Mouse (Mus musculus): ENCODE measurements around the gene Nckipsd. TPM values are rescaled to one million over a fixed set of nuclear protein-coding genes. Genes with fewer than 3 reads are reported as not detected.

Gene Nckipsd
- total RNA-seq, 4 experiments from 2014 or later, result 56.8 to 65.8 (median 59.9) TPM

DNA sequence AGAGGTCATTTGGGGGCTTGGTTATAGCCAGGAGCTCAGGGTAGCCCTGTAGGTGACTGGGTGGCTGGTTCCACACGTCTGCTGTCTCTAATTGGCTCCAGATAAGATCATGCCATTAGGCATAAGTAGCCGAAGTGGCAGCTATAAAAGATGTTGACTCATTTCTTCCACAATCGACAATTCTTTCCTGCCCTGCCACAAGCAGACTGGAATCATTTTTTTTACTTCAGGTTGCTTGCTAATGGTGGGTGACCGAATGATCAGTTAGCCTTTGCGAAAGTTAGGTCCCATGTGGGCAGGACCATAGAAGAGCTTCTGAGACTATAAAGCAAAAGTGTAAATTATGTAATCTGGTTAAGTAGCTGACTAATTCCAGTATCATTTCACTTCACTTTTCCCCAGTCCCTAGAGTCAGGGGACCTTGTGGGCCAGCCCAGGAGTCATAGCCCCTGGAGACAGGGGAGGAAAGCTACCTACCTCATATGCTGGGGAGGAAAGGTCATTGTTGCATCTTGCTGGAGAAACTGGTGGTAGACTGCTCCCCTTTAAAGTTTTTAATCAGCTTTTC, 9.6 kb upstream of the Nckipsd start:
- no peak for DNase-seq (ENCODE audit: low spot score in 2 of 2)

DNA sequence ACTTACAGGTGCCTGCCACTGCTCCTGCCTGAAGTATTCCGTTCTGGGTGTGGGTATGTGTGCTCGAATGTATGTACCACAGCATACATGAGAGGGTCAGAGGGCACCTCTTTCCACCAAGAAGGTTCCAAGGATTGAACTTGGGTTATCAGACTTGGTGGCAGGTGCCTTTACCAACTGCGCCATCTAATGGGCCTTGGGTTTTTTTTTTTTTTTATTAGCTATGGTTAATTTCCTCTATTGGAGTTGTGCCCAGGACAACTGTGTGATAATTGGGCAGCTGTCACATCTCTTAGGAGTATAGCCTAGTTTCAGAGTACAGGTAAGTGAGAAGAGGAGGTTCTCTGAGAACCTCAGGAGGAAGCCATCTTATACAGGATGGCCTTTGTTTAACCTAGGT, 8.6 kb upstream of the Nckipsd start:
- no peak for DNase-seq (ENCODE audit: low spot score in 2 of 2)

DNA sequence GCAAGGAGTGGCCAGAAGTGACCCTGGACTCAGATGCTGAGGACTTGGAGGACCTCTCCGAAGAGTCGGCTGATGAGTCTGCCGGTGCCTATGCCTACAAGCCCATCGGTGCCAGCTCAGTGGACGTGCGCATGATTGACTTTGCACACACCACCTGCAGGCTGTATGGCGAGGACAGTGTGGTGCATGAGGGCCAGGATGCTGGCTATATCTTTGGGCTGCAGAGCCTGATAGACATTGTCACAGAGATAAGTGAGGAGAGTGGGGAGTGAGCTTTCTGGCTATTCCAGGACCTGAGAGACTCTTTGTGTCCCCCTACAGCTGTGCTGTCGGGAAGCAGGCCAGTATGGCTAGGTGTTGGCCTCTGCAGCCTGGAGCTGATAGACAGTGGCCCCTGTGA, 2.4 kb upstream of the Nckipsd start:
- no peak for DNase-seq (ENCODE audit: low spot score in 2 of 2)

DNA sequence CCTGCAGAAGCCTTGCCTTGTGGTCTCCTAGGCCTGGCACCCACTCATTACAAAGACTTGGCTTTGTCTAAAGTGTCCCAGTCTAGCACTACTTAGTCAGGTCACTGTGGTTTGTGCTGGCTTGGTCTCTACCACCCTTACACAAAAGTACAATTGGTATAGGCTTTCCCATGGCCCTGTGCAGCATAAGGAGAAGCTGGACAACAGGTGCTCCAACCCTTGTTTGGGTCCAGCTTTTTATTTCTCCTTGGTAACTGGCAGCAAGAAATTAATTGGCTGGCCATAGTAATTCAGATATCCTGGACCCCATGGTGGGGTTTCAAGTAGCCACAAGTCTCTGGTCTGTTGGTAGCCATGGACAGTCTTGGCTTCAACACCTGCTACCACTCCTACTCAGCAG, 1.8 kb upstream of the Nckipsd start:
- DNase-seq (ENCODE audit: low spot score in 2 of 2), result no peak

DNA sequence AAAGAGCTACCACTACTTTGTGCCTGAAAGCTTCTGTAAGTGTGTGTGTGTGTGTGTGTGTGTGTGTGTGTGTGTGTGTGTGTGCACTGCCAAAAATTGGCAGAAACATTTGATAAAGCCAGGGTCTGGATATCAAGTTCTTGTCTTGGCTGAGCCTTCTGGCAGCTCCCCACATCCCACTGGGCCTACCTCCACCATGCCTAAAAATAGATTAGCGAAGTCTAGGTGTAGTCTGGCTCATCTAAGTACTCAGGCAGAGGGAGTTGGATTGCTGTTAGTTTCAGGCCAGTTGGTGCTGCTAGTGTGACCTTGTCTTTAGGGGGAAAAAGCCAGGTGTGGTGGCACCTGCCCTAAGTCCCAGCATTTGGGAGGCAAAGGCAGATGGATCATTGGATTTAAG, 1.3 kb upstream of the Nckipsd start:
- no peak for DNase-seq (ENCODE audit: low spot score in 2 of 2)

DNA sequence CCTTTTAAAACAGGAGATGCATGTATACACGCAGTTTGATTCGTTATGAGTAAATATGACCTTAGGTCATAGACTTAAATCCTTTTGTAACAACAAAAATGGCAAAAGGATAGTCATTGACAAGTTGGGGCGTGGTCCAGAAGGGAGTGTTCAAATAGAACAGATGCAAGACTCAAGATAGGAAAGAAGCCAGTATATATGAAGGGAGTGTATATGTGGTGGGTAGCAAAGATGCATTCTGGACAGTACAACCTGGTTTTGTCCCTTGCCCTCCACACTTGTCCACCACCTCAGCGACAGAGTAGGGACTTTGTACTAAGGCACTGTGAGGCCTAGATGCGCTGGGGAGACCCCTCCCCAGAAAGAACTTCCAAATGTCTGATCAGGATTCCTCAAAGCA, 494 bp upstream of the Nckipsd start:
- DNase-seq (ENCODE audit: low spot score in 2 of 2), result no peak

DNA sequence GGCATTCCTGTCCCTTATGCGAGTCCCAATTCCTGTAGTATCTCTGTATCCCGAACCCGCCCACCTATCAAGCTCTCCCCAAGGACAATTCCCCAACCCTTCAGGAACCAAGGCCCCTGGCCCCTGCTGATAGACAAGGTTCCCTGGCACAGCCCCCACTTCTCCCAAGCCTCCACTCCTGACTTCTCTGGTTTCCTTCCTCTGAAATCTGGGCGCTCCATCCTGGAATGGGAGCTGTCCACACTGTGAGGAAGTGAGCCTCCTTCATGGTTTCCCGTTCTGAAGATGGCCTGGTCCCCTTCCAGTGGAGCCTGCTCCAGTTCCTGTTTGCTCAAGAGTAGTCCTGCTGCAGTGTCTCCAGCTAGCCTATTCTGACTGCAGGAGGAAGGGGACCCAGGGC, 1.0 kb downstream of the Nckipsd start:
- DNase-seq (ENCODE audit: low spot score in 2 of 2), result no peak

DNA sequence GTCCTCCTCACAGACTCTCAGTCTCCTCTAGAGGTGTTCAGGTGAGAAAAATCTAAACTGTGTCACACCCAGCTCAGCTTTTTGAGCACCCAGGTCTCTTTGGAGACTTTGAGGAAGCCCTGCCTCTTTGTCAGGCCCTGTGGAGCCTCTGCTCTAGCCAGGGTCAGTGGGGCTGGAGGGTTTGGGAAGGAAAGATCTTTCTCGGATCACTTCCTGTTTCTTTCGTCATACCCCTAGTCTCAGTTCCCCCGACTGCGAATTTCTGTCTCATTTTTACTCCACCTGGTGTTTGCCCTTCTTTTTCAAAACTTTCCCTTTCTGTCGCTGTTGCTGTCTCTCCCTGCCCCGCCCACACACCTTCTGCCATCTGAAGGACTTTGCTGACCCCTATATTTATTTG, 1.6 kb downstream of the Nckipsd start:
- no peak for DNase-seq (ENCODE audit: low spot score in 2 of 2)

DNA sequence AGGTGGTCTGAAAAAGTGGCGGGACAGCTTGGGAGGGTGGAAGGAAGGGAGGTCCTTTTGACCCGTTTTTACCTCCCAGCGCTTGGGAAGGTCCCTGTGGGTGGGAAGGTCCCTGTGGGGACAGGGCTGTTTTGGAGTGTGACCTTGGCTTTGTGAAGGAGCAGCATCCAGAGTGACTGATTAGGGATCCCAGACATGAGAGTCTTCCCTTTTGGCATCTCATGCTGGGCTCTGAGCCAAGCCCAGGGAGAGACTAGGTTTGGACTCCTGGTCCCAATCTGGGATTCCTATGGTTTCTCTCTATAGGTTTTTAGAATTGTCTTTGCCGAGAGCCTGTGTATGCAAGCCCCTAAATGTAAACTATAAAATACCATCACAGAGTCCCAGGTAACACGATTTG, 2.3 kb downstream of the Nckipsd start:
- DNase-seq (ENCODE audit: low spot score in 2 of 2), result no peak

DNA sequence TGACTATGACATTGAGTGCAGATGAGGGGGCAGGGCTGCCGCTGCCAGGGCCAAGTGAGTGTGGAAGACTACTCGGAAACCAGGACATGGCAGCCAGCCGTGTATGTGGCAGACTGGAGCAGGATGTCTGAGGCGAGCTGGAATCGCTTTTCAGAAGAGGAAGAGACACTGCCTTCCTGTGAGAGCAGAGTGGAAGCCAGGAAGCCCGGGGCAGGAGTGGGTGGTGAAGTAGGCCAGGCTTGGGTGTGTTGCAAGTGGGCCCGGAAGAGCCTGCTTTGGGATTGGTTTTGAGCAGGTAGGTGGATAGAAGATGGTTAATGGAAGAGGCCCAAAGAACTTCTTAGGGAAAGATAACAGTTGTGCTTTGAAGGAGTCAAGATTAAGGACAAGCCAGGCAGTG, 7.4 kb downstream of the Nckipsd start:
- DNase-seq (ENCODE audit: low spot score in 2 of 2), result no peak

DNA sequence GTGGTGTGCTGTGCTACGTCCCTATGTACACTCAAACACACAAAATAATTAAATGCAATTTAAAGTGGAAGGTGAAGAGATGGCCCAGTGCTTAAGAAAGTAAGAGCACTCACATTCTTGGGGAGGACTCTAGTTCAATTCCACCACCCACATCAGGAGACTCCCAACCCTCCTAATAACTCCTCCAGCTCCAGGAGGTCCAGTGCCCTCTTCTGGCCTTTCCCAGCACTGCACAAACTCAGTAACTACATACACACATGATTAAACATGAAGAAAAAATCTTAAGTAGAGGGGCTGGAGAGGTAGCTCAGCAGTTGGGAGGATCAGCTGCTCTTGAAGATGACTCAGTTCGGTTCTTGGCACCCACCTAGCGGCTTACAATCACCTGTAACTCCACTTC, 11.3 kb downstream of the Nckipsd start:
- no peak for DNase-seq (ENCODE audit: low spot score in 2 of 2)

DNA sequence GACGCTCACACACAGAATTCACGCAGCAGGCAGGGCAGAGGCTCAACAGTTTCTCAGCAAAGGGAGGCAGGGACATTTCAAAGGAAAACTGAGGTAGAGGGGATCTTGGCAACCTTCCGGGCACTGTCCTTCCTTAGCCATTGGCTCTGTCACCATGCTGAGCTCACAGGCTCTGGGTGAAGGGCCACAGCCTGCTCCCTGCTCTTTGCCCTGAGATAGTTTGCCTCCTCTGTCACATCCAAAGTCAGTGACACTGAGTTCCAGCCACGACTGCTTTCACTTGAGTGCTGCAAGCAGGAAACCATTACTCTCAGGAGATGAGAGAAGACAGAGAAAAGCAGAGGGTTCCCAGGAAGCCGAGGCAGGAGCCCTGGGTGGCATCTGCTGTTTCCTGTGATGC, 11.9 kb downstream of the Nckipsd start:
- DNase-seq (ENCODE audit: low spot score in 2 of 2), result no peak

DNA sequence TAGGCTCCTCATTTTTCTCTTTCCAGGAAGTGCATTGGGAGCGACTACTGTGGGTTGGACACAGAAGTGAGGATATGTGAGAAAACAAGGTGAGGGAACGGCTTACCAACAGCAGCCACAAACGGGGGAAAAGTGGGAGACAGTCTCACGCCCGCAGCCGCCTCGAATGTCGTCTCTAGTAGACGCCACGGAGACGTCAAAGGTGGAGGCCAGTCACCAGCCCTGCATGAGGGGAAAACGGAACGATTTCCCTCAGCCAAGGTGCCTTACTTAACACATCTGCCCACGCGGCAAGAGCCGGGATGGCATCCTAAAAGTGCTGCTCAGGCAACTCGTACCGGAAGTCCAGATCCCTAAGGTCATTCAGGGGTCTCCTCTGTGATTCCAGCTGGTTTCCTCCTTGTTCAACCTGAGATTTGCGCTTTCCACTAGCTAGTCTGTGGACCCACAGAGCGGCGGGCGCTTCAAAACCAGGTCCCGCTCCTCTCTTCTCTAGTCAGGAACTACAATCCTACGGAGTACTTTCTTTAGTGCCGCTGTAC, 16.0 kb downstream of the Nckipsd start:
- DNase-seq (ENCODE audit: low spot score in 2 of 2), result no peak

DNA sequence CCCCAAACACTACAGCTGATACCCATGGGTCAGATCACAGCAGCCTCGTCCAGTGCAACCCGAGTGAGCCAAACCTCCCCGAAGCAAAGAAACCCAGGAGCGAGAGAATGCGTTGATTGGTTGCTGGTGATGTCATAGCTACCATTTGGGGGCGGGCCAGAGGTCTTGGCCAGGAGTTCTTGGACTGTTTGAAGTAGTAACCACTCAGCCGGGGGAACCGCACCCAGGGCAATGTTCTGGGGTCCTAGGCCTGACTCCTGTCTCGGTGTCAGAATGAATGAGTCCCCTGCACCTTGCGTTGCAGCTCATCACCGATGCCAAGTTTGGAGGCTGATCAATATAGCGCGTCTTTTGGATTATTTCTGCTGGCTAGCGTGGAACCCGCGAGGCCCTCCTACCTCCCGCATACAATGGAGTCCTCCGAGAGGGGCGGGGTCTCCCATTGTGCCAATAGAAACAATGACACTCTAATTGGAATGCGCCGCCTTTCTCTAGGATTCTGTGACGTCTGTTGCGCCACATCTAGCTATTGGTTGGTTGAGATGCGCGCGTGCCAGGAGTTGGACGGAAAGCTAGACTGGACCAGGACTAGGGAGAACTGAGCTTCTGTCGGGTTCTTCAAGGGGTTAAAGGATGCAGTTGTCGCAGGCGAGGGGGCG, 16.7 kb downstream of the Nckipsd start:
- DNase-seq (ENCODE audit: low spot score in 2 of 2), result peak in 1 of 2 experiments; percentile 94

DNA sequence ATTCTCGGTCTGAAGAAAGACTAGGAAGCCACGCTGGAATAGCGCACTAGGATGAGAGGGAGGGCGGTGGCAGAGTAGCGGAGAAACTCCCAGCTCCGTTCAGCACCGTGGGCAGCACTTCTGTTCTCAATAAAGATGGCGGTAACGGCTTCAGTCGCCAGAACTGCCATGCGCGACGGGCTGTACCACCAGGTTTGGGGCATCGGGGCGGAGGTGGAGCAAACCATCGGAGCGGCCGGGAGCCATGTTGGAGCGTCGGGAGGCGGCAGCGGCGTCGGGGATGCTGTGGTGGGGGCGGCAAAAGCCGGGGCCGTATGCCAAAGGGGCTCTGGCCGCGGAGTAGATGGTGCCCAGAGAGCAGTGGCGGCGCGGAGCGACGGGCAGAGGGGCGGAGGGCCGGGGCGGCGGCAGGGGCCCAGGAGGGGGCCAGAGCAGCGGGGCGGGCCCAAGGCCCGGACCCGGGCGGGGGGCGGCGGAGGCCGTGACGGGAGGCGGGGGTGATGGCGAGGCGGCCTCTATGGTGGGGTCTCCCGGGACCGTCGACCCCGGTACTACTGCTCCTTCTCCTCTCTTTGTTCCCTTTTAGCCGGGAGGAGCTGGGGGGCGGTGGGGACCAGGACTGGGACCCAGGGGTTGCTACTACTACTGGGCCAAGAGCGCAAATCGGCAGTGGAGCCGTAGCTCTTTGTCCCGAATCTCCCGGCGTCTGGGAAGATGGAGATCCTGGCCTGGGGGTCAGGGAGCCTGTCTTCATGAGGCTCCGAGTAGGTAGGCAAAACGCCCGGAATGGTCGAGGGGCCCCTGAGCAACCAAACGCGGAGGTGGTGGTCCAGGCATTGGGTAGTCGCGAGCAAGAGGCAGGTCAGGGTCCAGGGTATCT, 17.9 kb downstream of the Nckipsd start, which contains the start of gene Celsr3:
Gene Celsr3, plus strand, starts transcription at position 501 of the 880 bp plus-strand sequence.
- peak; percentile 79 to 87 for DNase-seq (ENCODE audit: low spot score in 2 of 2)

DNA sequence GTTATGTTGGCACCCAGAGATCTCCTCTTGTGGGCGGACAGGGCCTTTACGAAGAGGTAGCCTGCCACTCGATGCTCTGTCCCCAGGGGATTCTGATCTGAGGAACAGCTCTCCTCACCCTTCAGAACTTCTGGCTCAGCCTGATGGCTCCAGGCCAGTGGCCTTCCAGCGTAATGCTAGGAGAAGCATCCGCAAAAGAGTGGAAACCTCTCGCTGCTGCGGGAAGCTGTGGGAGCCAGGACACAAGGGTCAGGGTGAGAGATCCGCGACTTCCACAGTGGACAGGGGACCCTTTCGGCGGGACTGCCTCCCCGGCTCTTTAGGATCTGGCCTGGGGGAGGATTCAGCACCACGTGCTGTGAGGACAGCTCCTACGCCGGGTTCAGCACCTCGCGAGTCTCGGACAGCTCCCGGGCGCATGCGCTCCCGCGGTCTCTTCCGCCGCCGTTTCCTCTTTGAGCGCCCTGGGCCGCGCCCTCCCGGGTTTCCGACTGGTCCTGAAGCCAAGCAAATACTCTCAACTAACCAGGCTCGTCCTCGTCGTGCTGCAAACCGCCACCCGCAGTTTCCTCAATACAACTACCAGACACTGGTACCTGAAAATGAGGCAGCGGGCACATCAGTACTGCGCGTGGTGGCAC, 18.7 kb downstream of the Nckipsd start:
- DNase-seq (ENCODE audit: low spot score in 2 of 2), result peak in 1 of 2 experiments; percentile 67

DNA sequence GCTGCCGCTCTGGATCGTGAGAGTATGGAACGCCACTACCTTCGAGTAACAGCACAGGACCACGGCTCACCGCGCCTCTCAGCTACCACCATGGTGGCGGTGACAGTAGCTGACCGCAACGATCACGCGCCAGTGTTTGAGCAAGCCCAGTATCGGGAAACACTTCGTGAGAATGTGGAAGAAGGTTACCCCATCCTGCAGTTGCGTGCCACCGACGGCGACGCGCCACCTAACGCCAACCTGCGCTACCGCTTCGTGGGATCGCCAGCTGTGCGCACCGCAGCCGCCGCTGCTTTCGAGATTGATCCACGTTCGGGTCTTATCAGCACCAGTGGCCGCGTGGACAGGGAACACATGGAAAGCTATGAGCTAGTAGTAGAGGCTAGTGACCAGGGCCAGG, 19.3 kb downstream of the Nckipsd start:
- DNase-seq (ENCODE audit: low spot score in 2 of 2), result no peak

DNA sequence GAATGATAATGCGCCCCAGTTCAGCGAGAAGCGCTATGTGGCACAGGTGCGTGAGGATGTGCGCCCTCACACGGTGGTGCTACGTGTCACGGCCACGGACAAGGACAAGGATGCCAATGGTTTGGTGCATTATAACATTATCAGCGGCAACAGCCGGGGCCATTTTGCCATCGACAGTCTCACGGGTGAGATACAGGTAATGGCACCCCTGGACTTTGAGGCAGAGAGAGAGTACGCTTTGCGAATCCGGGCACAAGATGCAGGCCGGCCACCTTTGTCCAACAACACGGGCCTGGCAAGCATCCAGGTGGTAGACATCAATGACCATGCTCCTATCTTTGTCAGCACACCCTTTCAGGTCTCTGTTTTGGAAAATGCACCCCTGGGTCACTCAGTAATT, 19.7 kb downstream of the Nckipsd start:
- no peak for DNase-seq (ENCODE audit: low spot score in 2 of 2)

DNA sequence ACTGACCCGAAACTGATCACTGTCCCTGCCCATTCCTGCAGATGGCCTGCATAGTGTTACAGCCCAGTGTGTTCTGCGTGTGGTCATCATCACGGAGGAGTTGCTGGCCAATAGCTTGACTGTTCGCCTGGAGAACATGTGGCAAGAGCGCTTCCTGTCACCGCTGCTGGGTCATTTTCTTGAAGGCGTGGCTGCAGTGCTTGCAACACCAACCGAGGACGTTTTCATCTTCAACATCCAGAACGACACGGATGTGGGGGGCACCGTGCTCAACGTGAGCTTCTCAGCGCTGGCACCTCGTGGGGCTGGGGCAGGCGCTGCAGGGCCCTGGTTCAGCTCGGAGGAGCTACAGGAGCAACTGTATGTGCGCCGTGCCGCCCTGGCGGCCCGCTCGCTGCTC, 23.5 kb downstream of the Nckipsd start:
- DNase-seq (ENCODE audit: low spot score in 2 of 2), result no peak

DNA sequence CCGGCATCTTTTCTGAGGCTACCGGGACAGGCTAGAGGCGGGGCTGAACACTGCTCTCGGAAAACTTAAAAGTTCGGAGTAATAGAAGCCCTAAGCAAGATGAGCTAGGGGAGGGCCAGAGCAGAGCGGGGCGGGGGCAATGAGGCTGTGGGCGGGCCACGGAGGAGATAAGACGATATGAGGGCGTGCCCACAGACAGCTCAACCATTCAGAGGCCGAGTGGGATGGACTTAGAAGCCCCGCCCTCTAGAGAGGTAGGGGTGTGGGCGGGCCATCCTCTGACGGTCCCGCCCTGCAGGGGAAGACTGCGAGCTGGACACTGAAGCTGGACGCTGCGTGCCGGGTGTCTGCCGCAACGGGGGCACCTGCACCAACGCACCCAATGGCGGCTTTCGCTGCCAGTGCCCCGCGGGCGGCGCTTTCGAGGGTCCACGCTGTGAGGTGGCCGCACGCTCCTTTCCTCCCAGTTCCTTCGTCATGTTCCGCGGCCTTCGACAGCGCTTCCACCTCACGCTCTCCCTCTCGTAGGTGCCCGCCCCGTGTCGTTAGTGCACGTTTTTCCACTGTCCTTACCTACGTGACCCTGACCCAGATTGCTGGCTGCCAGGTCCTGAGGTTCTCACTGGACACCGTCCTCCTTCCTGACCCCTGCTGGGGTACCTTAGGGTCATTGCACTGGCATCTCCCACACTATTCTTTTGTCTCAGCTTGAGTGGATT, 24.4 kb downstream of the Nckipsd start:
- DNase-seq (ENCODE audit: low spot score in 2 of 2), result peak in 1 of 2 experiments; percentile 84

DNA sequence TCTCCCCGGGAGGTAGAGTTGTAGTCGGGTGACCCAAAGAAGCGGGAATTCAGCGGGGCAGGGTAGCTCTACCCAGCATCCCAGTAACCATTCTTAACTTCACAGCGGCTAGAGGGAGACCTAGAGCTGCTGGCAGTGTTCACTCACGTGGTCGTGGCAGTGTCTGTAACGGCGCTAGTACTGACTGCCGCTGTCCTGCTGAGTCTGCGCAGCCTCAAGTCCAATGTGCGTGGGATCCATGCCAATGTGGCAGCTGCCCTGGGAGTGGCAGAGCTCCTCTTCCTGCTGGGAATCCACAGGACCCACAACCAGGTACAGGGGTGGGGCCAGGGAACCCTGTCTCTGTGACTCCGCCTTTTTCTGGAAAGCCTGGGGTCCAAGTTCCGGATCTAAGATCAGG, 34.8 kb downstream of the Nckipsd start:
- peak in 1 of 2 experiments; percentile 56 for DNase-seq (ENCODE audit: low spot score in 2 of 2)
